In the genomic region with DNA sequence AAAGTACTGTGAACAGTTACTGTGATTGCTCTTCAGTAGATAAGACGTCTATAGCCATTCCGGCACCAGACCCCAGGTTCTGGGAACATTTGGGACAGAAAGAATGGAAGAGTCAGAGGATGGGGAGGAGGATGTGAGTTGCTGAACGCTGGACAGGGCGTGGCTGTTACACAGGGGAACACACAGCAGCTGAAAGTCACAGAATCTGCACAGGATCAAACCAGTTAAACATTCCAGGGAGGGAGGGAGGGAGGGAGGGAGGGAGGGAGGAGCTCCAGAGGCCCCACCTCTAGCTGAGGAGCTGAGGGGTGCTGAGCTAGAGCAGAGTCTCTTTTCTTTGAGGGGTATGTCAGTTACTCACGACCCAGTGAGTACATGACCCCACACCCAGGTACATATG, we compare ENCODE assay signal across 17 mouse cellular contexts. TPM values are rescaled to one million over a fixed set of nuclear protein-coding genes. Genes with fewer than 3 reads are reported as not detected.
DNase-seq lines count a peak whose midpoint lies in the region; ATAC-seq lines count a peak whose summit lies in the region.
"Had no signal": no experiment of that assay in that cellular context is flagged by ENCODE, and none has a peak within 500 bp of the region (broad histone marks: within the 10 kb centered on the region; RNA-seq: fewer than 3 reads in every experiment).

No protein-coding gene starts in this region.

- H3K9me3 ChIP-seq in heart, embryonic 10.5 days, result no peaks in the 10 kb centered on the region
- no peaks in the 10 kb centered on the region for H3K9me3 ChIP-seq in midbrain, embryonic 11.5 days (ENCODE audit: control insufficient read depth, low read length)
- no peaks in the 10 kb centered on the region for H3K9me3 ChIP-seq in midbrain, embryonic 15.5 days
- no peaks in the 10 kb centered on the region for H3K9me3 ChIP-seq in intestine, embryonic 15.5 days
- H3K9me3 ChIP-seq: liver, embryonic 13.5 days; midbrain, embryonic 12.5 days had no signal

- peak; percentile 61 for DNase-seq in heart, adult 11 months
- DNase-seq in heart, embryonic 10.5 days (ENCODE audit: low spot score), result no peak
- no peak for DNase-seq in midbrain, embryonic 11.5 days (ENCODE audit: low spot score, missing footprints)
- no peak for DNase-seq in left cerebral cortex, postnatal 14 days (ENCODE audit: low spot score in 2 of 2)
- DNase-seq: adrenal gland, postnatal 10 days; B cell, adult 2 months; cerebellum, adult 2 months; gastrocnemius, postnatal 25 days; liver, embryonic 13.5 days; lung, postnatal 14 days; right cerebral cortex, postnatal 25 days; thymus, postnatal 25 days had no signal

- H3K27me3 ChIP-seq in heart, embryonic 10.5 days (ENCODE audit: insufficient read depth, poor library complexity, severe bottlenecking), result no peaks in the 10 kb centered on the region
- no peaks in the 10 kb centered on the region for H3K27me3 ChIP-seq in midbrain, embryonic 11.5 days (ENCODE audit: control insufficient read depth, insufficient read depth, low read length)
- H3K27me3 ChIP-seq in midbrain, embryonic 15.5 days (replicated peaks), result no peaks in the 10 kb centered on the region
- no peaks in the 10 kb centered on the region for H3K27me3 ChIP-seq in intestine, embryonic 15.5 days (replicated peaks)
- H3K27me3 ChIP-seq: midbrain, embryonic 12.5 days had no signal

- WGBS in heart, embryonic 10.5 days, result 41% methylated on average over 5 of the region's 5 CpGs
- 69% methylated on average over 5 of the region's 5 CpGs for WGBS in midbrain, embryonic 11.5 days
- 65% methylated on average over 5 of the region's 5 CpGs for WGBS in midbrain, embryonic 15.5 days
- 30% methylated on average over 5 of the region's 5 CpGs for WGBS in intestine, embryonic 15.5 days

- H3K36me3 ChIP-seq in heart, embryonic 10.5 days, result no peaks in the 10 kb centered on the region
- no peaks in the 10 kb centered on the region for H3K36me3 ChIP-seq in midbrain, embryonic 11.5 days (ENCODE audit: control insufficient read depth, insufficient read depth, low read length)
- no peaks in the 10 kb centered on the region for H3K36me3 ChIP-seq in midbrain, embryonic 15.5 days (replicated peaks)
- no peaks in the 10 kb centered on the region for H3K36me3 ChIP-seq in intestine, embryonic 15.5 days
- H3K36me3 ChIP-seq: liver, embryonic 13.5 days had no signal

- H3K4me1 ChIP-seq in heart, embryonic 10.5 days, result peaks cover 8% of the 10 kb centered on the region; the same call in 1 of the 2 replicates
- no peaks in the 10 kb centered on the region for H3K4me1 ChIP-seq in midbrain, embryonic 11.5 days (ENCODE audit: control insufficient read depth, insufficient read depth, low read length)
- no peaks in the 10 kb centered on the region for H3K4me1 ChIP-seq in midbrain, embryonic 15.5 days
- no peaks in the 10 kb centered on the region for H3K4me1 ChIP-seq in intestine, embryonic 15.5 days (replicated peaks)
- H3K4me1 ChIP-seq: midbrain, embryonic 12.5 days had no signal

- ATAC-seq in midbrain, embryonic 11.5 days (ENCODE audit: low FRiP score), result peak; percentile 35; the same call in 1 of the 2 replicates
- ATAC-seq in midbrain, embryonic 15.5 days (replicated peaks), result no peak
- peak; percentile 69 for ATAC-seq in intestine, embryonic 15.5 days
- ATAC-seq in megakaryocyte progenitor cell, adult 5-6 weeks (replicated peaks; ENCODE audit: poor library complexity), result no peak

- intact Hi-C loops in left cerebral cortex, postnatal 14 days (cut with DNase I), result no loop called here

- no peak overlapping the region for H3K27ac ChIP-seq in heart, embryonic 10.5 days
- no peak overlapping the region for H3K27ac ChIP-seq in midbrain, embryonic 11.5 days (ENCODE audit: low read depth, low read length)
- H3K27ac ChIP-seq in midbrain, embryonic 15.5 days, result no peak overlapping the region
- H3K27ac ChIP-seq in intestine, embryonic 15.5 days, result no peak overlapping the region
- H3K27ac ChIP-seq: liver, embryonic 13.5 days; midbrain, embryonic 12.5 days had no signal

- H3K9ac ChIP-seq in midbrain, embryonic 11.5 days (ENCODE audit: low read length), result no peak overlapping the region
- H3K9ac ChIP-seq in midbrain, embryonic 15.5 days, result no peak overlapping the region
- no peak overlapping the region for H3K9ac ChIP-seq in intestine, embryonic 15.5 days
- H3K9ac ChIP-seq: liver, embryonic 13.5 days; midbrain, embryonic 12.5 days had no signal

- H3K4me3 ChIP-seq in heart, embryonic 10.5 days, result no peak overlapping the region
- no peak overlapping the region for H3K4me3 ChIP-seq in midbrain, embryonic 11.5 days (ENCODE audit: low read depth, low read length)
- H3K4me3 ChIP-seq in midbrain, embryonic 15.5 days, result no peak overlapping the region
- H3K4me3 ChIP-seq in intestine, embryonic 15.5 days (replicated peaks), result no peak overlapping the region
- H3K4me3 ChIP-seq: liver, embryonic 13.5 days; midbrain, embryonic 12.5 days had no signal

- no peak overlapping the region for H3K4me2 ChIP-seq in midbrain, embryonic 11.5 days
- H3K4me2 ChIP-seq in midbrain, embryonic 15.5 days, result no peak overlapping the region
- H3K4me2 ChIP-seq in intestine, embryonic 15.5 days (replicated peaks), result no peak overlapping the region
- H3K4me2 ChIP-seq: heart, embryonic 11.5 days; liver, embryonic 13.5 days; midbrain, embryonic 12.5 days had no signal

RNA-seq across cellular contexts. Expression of a gene that starts 27.1 kb away (rescaled TPM):
- polyA plus RNA-seq in heart, embryonic 10.5 days (2016; fragmentation: Nextera tagmentation; extraction: Ambion mirVana), result 83.6 and 92.1 TPM in 2 replicates
- 119 and 129 TPM in 2 replicates for polyA plus RNA-seq in midbrain, embryonic 11.5 days (2014; fragmentation: Nextera tagmentation; extraction: Ambion mirVana)
- polyA plus RNA-seq in midbrain, embryonic 15.5 days (2015; fragmentation: Nextera tagmentation; extraction: Ambion mirVana), result 112 and 115 TPM in 2 replicates
- 64.2 and 68.9 TPM in 2 replicates for polyA plus RNA-seq in intestine, embryonic 15.5 days (2015; fragmentation: Nextera tagmentation; extraction: Ambion mirVana)
- total RNA-seq in megakaryocyte progenitor cell, adult 5-6 weeks (2015), result 57.9 and 67.6 TPM in 2 replicates
- 42.8 and 49.3 TPM in 2 replicates for total RNA-seq in megakaryocyte progenitor cell, adult 5-6 weeks (2017)
- total RNA-seq in left cerebral cortex, postnatal 14 days (2021), result 10 to 100 TPM; 62.1 to 63.5 TPM

RNA-seq across cellular contexts. Expression of a gene that starts 31.9 kb away (rescaled TPM):
- polyA plus RNA-seq in heart, embryonic 10.5 days (2016; fragmentation: Nextera tagmentation; extraction: Ambion mirVana), result 23.7 and 27.0 TPM in 2 replicates
- polyA plus RNA-seq in midbrain, embryonic 11.5 days (2014; fragmentation: Nextera tagmentation; extraction: Ambion mirVana), result 10.5 and 14.5 TPM in 2 replicates
- polyA plus RNA-seq in midbrain, embryonic 15.5 days (2015; fragmentation: Nextera tagmentation; extraction: Ambion mirVana), result 10.8 and 12.4 TPM in 2 replicates
- polyA plus RNA-seq in intestine, embryonic 15.5 days (2015; fragmentation: Nextera tagmentation; extraction: Ambion mirVana), result 18.1 and 20.8 TPM in 2 replicates
- 16.7 and 17.8 TPM in 2 replicates for total RNA-seq in megakaryocyte progenitor cell, adult 5-6 weeks (2015)
- 12.1 and 15.6 TPM in 2 replicates for total RNA-seq in megakaryocyte progenitor cell, adult 5-6 weeks (2017)
- total RNA-seq in left cerebral cortex, postnatal 14 days (2021), result 10 to 100 TPM; 18.8 to 18.9 TPM

RNA-seq across cellular contexts. Expression of a gene that starts 57.1 kb away (rescaled TPM):
- 7.4 and 8.6 TPM in 2 replicates for polyA plus RNA-seq in heart, embryonic 10.5 days (2016; fragmentation: Nextera tagmentation; extraction: Ambion mirVana)
- polyA plus RNA-seq in midbrain, embryonic 11.5 days (2014; fragmentation: Nextera tagmentation; extraction: Ambion mirVana), result 15.5 and 18.2 TPM in 2 replicates
- 3.3 and 4.4 TPM in 2 replicates for polyA plus RNA-seq in midbrain, embryonic 15.5 days (2015; fragmentation: Nextera tagmentation; extraction: Ambion mirVana)
- polyA plus RNA-seq in intestine, embryonic 15.5 days (2015; fragmentation: Nextera tagmentation; extraction: Ambion mirVana), result 6.2 and 6.9 TPM in 2 replicates
- 26.7 and 28.5 TPM in 2 replicates for total RNA-seq in megakaryocyte progenitor cell, adult 5-6 weeks (2015)
- 25.9 and 30.7 TPM in 2 replicates for total RNA-seq in megakaryocyte progenitor cell, adult 5-6 weeks (2017)
- 1 to 10 TPM; 3.4 to 4.4 TPM for total RNA-seq in left cerebral cortex, postnatal 14 days (2021)

Comparison
In these comparisons a context has a peak if more than half of its experiments do, and no peak if none do; other contexts are left out.
1. ATAC-seq: peak in midbrain, embryonic 11.5 days (single experiment) and intestine, embryonic 15.5 days (single experiment); none in midbrain, embryonic 15.5 days (single experiment) and megakaryocyte progenitor cell, adult 5-6 weeks (single experiment).